Mouse (Mus musculus): Measurements from ENCODE around the gene Tex21. TPM values are rescaled to one million over a fixed set of nuclear protein-coding genes. Genes with fewer than 3 reads are reported as not detected.
"Not testable (repeated sequence)": the region's sequence is repeated elsewhere in the genome, so short reads cannot be mapped to it uniquely, and the experiment has no call there.

Tex21 gene
- polyA plus RNA-seq, 1 experiment, result not detected

GRCm38 (mm10) chr12:76262918-76263317 is 16.4 kb upstream of the Tex21 start:
- 91% methylated on average over 4 of the region's 4 CpGs for WGBS
- no peak for DNase-seq (ENCODE audit: low read depth, low spot score)

GRCm38 (mm10) chr12:76261556-76261955 is 15.0 kb upstream of the Tex21 start:
- DNase-seq (ENCODE audit: low read depth, low spot score), result no peak
- WGBS, result 55% methylated on average over 4 of the region's 4 CpGs

- DNase-seq (ENCODE audit: low read depth, low spot score), result no peak
- 84% methylated on average over 3 of the region's 3 CpGs for WGBS
These were observed 14.1 kb upstream of the Tex21 start for GRCm38 (mm10) chr12:76260673-76261072.

- no peak for DNase-seq (ENCODE audit: low read depth, low spot score)
- WGBS, result 9% methylated on average over 17 of the region's 17 CpGs
These were observed 9.7 kb upstream of the Tex21 start for GRCm38 (mm10) chr12:76256114-76256843.

GRCm38 (mm10) chr12:76255499-76255875 is 8.9 kb upstream of the Tex21 start:
- no peak for DNase-seq (ENCODE audit: low read depth, low spot score)
- WGBS, result 1% methylated on average over 11 of the region's 11 CpGs

GRCm38 (mm10) chr12:76254725-76255498 is 8.4 kb upstream of the Tex21 start, which contains the start of gene Mthfd1:
Gene Mthfd1, plus strand, starts transcription at chr12:76255298.
- DNase-seq (ENCODE audit: low read depth, low spot score), result peak; percentile 71
- 2% methylated on average over 43 of the region's 43 CpGs for WGBS

- WGBS, result 78% methylated on average over 8 of the region's 8 CpGs
- DNase-seq (ENCODE audit: low read depth, low spot score), result no peak
These were observed 7.4 kb upstream of the Tex21 start for GRCm38 (mm10) chr12:76253991-76254390.

- WGBS, result 87% methylated on average over 2 of the region's 2 CpGs
- DNase-seq (ENCODE audit: low read depth, low spot score), result no peak
These were observed 7.0 kb upstream of the Tex21 start for GRCm38 (mm10) chr12:76253591-76253990.

GRCm38 (mm10) chr12:76253090-76253489 is 6.5 kb upstream of the Tex21 start:
- no peak for DNase-seq (ENCODE audit: low read depth, low spot score)
- 51% methylated on average over 1 of the region's 1 CpGs for WGBS

GRCm38 (mm10) chr12:76244981-76245380 is 1.6 kb downstream of the Tex21 start:
- DNase-seq (ENCODE audit: low read depth, low spot score), result no peak

GRCm38 (mm10) chr12:76241833-76242232 is 4.7 kb downstream of the Tex21 start:
- WGBS, result 56% methylated on average over 5 of the region's 5 CpGs
- DNase-seq (ENCODE audit: low read depth, low spot score), result no peak

More at GRCm38 (mm10) chr12:76244981-76245380, 1.6 kb downstream of the Tex21 start:
- 85% methylated on average over 8 of the region's 8 CpGs for WGBS

GRCm38 (mm10) chr12:76241084-76241483 is 5.5 kb downstream of the Tex21 start:
- DNase-seq (ENCODE audit: low read depth, low spot score), result no peak

GRCm38 (mm10) chr12:76240670-76241069 is 5.9 kb downstream of the Tex21 start:
- 79% methylated on average over 3 of the region's 3 CpGs for WGBS
- no peak for DNase-seq (ENCODE audit: low read depth, low spot score)

More at GRCm38 (mm10) chr12:76241084-76241483, 5.5 kb downstream of the Tex21 start:
- 76% methylated on average over 3 of the region's 3 CpGs for WGBS

- no peak for DNase-seq (ENCODE audit: low read depth, low spot score)
- WGBS, result 58% methylated on average over 7 of the region's 7 CpGs
These were observed 6.5 kb downstream of the Tex21 start for GRCm38 (mm10) chr12:76239839-76240571.

GRCm38 (mm10) chr12:76239145-76239838 is 7.3 kb downstream of the Tex21 start:
- no peak for DNase-seq (ENCODE audit: low read depth, low spot score)
- 56% methylated on average over 10 of the region's 10 CpGs for WGBS

GRCm38 (mm10) chr12:76235253-76235652 is 11.3 kb downstream of the Tex21 start:
- WGBS, result 94% methylated on average over 6 of the region's 6 CpGs
- no peak for DNase-seq (ENCODE audit: low read depth, low spot score)

- no peak for DNase-seq (ENCODE audit: low read depth, low spot score)
- WGBS, result 81% methylated on average over 6 of the region's 6 CpGs
These were observed 15.9 kb downstream of the Tex21 start for GRCm38 (mm10) chr12:76230644-76231043.

- 75% methylated on average over 4 of the region's 8 CpGs for WGBS
- not testable (repeated sequence) for DNase-seq (ENCODE audit: low read depth, low spot score)
These were observed 24.4 kb downstream of the Tex21 start for GRCm38 (mm10) chr12:76222104-76222503.

- DNase-seq (ENCODE audit: low read depth, low spot score), result no peak
- WGBS, result 71% methylated on average over 11 of the region's 11 CpGs
These were observed 29.8 kb downstream of the Tex21 start for GRCm38 (mm10) chr12:76216716-76217115.

GRCm38 (mm10) chr12:76215121-76215520 is 31.4 kb downstream of the Tex21 start:
- WGBS, result 42% methylated on average over 5 of the region's 5 CpGs
- DNase-seq (ENCODE audit: low read depth, low spot score), result no peak

All from large intestine, adult 2 months (tissue).